In genomic region chr3:54793762-54794161, GRCm38 (mm10) we compare ENCODE assay signal across 14 mouse cellular contexts. TPM values are rescaled to one million over a fixed set of nuclear protein-coding genes. Genes with fewer than 3 reads are reported as not detected.
DNase-seq lines count a peak whose midpoint lies in the region; ATAC-seq and TF ChIP-seq lines count a peak whose summit lies in the region.
"Had no signal": no experiment of that assay in that cellular context is flagged by ENCODE, and none has a peak within 500 bp of the region (broad histone marks: within the 10 kb centered on the region; RNA-seq: fewer than 3 reads in every experiment).

No protein-coding gene starts in this region.

- no peaks in the 10 kb centered on the region for H3K79me2 ChIP-seq in heart, adult 2 months (replicated peaks; ENCODE audit: control insufficient read depth, insufficient read depth, low read length)

- H3K4me1 ChIP-seq in heart, adult 2 months (ENCODE audit: control insufficient read depth, insufficient read depth, low read length) = no peaks in the 10 kb centered on the region
- no peaks in the 10 kb centered on the region for H3K4me1 ChIP-seq in lung, postnatal 0 days (ENCODE audit: insufficient read depth, low read depth, low read length)
- peaks cover 3% of the 10 kb centered on the region; the same call in 1 of the 2 replicates for H3K4me1 ChIP-seq in embryonic facial prominence, embryonic 10.5 days
- H3K4me1 ChIP-seq: intestine, embryonic 15.5 days; liver, embryonic 15.5 days had no signal

- no peak overlapping the region for H3K4me3 ChIP-seq in heart, adult 2 months
- no peak overlapping the region for H3K4me3 ChIP-seq in lung, postnatal 0 days (ENCODE audit: low read depth, low read length)
- H3K4me3 ChIP-seq in embryonic facial prominence, embryonic 10.5 days = no peak overlapping the region
- H3K4me3 ChIP-seq: intestine, embryonic 15.5 days; liver, embryonic 15.5 days had no signal

- TF ChIP-seq EP300 in heart, adult 2 months (IDR thresholded peaks at IDR 0.05; ENCODE audit: insufficient read depth, low read depth, low read length) = no peak
- no peak for TF ChIP-seq EP300 in lung, postnatal 0 days (IDR thresholded peaks at IDR 0.05)

- H3K9me3 ChIP-seq in lung, postnatal 0 days (ENCODE audit: low read length) = no peaks in the 10 kb centered on the region
- peaks cover 9% of the 10 kb centered on the region; the same call in 1 of the 2 replicates for H3K9me3 ChIP-seq in embryonic facial prominence, embryonic 10.5 days
- H3K9me3 ChIP-seq: intestine, embryonic 15.5 days had no signal

- H3K4me2 ChIP-seq in lung, postnatal 0 days (replicated peaks; ENCODE audit: low read depth, low read length) = no peak overlapping the region
- H3K4me2 ChIP-seq: intestine, embryonic 15.5 days; liver, embryonic 15.5 days had no signal

- intact Hi-C loops in heart, adult 2 months (cut with DNase I) = no loop called here

- no peak for DNase-seq in heart, adult 2 months
- no peak for DNase-seq in heart, adult 9 months (ENCODE audit: low spot score in 2 of 2)
- DNase-seq in lung, postnatal 0 days (ENCODE audit: low spot score) = no peak
- DNase-seq in lung, postnatal 10 days = no peak
- DNase-seq in B cell, adult 2 months = peak; percentile 27 to 32
- peak; percentile 38 for DNase-seq in induced T-regulatory cell, adult 2 months (ENCODE audit: low read depth)
- no peak for DNase-seq in embryonic facial prominence, embryonic 10.5 days (ENCODE audit: low spot score)
- DNase-seq: cerebellum, adult 11 months; kidney, postnatal 25 days; right cerebral cortex, postnatal 25 days had no signal

- TF ChIP-seq POLR2A in heart, adult 2 months (IDR thresholded peaks at IDR 0.05; ENCODE audit: insufficient read depth, low read depth, low read length) = no peak

- no peak overlapping the region for H3K9ac ChIP-seq in heart, adult 2 months (ENCODE audit: low read depth, low read length)
- H3K9ac ChIP-seq in lung, postnatal 0 days (replicated peaks; ENCODE audit: low read depth) = no peak overlapping the region
- H3K9ac ChIP-seq: intestine, embryonic 15.5 days; liver, embryonic 15.5 days had no signal

- H3K27ac ChIP-seq in heart, adult 2 months = no peak overlapping the region
- no peak overlapping the region for H3K27ac ChIP-seq in lung, postnatal 0 days (ENCODE audit: low read length)
- H3K27ac ChIP-seq in embryonic facial prominence, embryonic 10.5 days (replicated peaks) = no peak overlapping the region
- H3K27ac ChIP-seq: intestine, embryonic 15.5 days; liver, embryonic 15.5 days had no signal

- ATAC-seq in lung, postnatal 0 days = no peak
- ATAC-seq: intestine, embryonic 15.5 days had no signal

- no peaks in the 10 kb centered on the region; the same call in 1 of the 2 replicates for H3K27me3 ChIP-seq in heart, adult 2 months (ENCODE audit: control insufficient read depth, insufficient read depth, low read length)
- H3K27me3 ChIP-seq in lung, postnatal 0 days (replicated peaks; ENCODE audit: insufficient read depth, low read length) = no peaks in the 10 kb centered on the region
- 0 out of 2 replicates have a peak, but pooled peaks cover 10% of the 10 kb centered on the region for H3K27me3 ChIP-seq in embryonic facial prominence, embryonic 10.5 days (replicated peaks; ENCODE audit: low read depth, poor library complexity, severe bottlenecking)
- H3K27me3 ChIP-seq: intestine, embryonic 15.5 days; liver, embryonic 15.5 days had no signal

- peak; percentile 46 for TF ChIP-seq CTCF in heart, adult 2 months (IDR thresholded peaks at IDR 0.05)
- TF ChIP-seq CTCF in lung, postnatal 0 days (IDR thresholded peaks at IDR 0.05) = peak; percentile 47

- H3K36me3 ChIP-seq in heart, adult 2 months (ENCODE audit: control insufficient read depth, insufficient read depth, low read length) = no peaks in the 10 kb centered on the region
- H3K36me3 ChIP-seq in lung, postnatal 0 days (ENCODE audit: insufficient read depth, low read length) = no peaks in the 10 kb centered on the region
- peaks cover 8% of the 10 kb centered on the region for H3K36me3 ChIP-seq in embryonic facial prominence, embryonic 10.5 days (replicated peaks)
- H3K36me3 ChIP-seq: liver, embryonic 15.5 days had no signal

- 85% methylated on average over 6 of the region's 6 CpGs for WGBS in heart, adult 2 months
- 88% methylated on average over 6 of the region's 6 CpGs for WGBS in lung, postnatal 0 days
- 89% methylated on average over 6 of the region's 6 CpGs for WGBS in embryonic facial prominence, embryonic 10.5 days

RNA-seq across cellular contexts. Expression of gene Rfxap, which starts 13.8 kb away (rescaled TPM):
- total RNA-seq in heart, adult 2 months (2021) = 10 to 100 TPM; 20.5 to 22.3 TPM
- polyA plus RNA-seq in heart, adult 2 months (2012; rRNA removed) = 8.9 and 11.0 TPM in 2 replicates
- 22.4 and 24.9 TPM in 2 replicates for polyA plus RNA-seq in lung, postnatal 0 days (2015; fragmentation: Nextera tagmentation; extraction: Ambion mirVana)
- polyA plus RNA-seq in embryonic facial prominence, embryonic 10.5 days (2016; fragmentation: Nextera tagmentation; extraction: Ambion mirVana) = 31.3 and 33.1 TPM in 2 replicates

RNA-seq across cellular contexts. Expression of gene Smad9, which starts 38.4 kb away (rescaled TPM):
- total RNA-seq in heart, adult 2 months (2021) = 1 to 10 TPM; 1.6 to 3.5 TPM
- 1.0 and 1.5 TPM in 2 replicates for polyA plus RNA-seq in heart, adult 2 months (2012; rRNA removed)
- 1.4 and 1.7 TPM in 2 replicates for polyA plus RNA-seq in lung, postnatal 0 days (2015; fragmentation: Nextera tagmentation; extraction: Ambion mirVana)
- 0.42 and 0.73 TPM in 2 replicates for polyA plus RNA-seq in embryonic facial prominence, embryonic 10.5 days (2016; fragmentation: Nextera tagmentation; extraction: Ambion mirVana)
- total RNA-seq: common myeloid progenitor, adult 5-6 weeks; megakaryocyte progenitor cell, adult 5-6 weeks had no signal

RNA-seq across cellular contexts. Expression of gene Alg5, which starts 58.4 kb away (rescaled TPM):
- total RNA-seq in heart, adult 2 months (2021) = 10 to 100 TPM in 1 of 2 experiments, 1 to 10 TPM in 1; 8.9 to 10.5 TPM
- polyA plus RNA-seq in heart, adult 2 months (2012; rRNA removed) = 6.9 and 10.4 TPM in 2 replicates
- polyA plus RNA-seq in lung, postnatal 0 days (2015; fragmentation: Nextera tagmentation; extraction: Ambion mirVana) = 53.5 and 65.8 TPM in 2 replicates
- 41.0 and 42.1 TPM in 2 replicates for polyA plus RNA-seq in embryonic facial prominence, embryonic 10.5 days (2016; fragmentation: Nextera tagmentation; extraction: Ambion mirVana)

RNA-seq across cellular contexts. Expression of gene Exosc8, which starts 58.6 kb away (rescaled TPM):
- 10 to 100 TPM; 19.0 to 19.7 TPM for total RNA-seq in heart, adult 2 months (2021)
- 10.7 and 19.9 TPM in 2 replicates for polyA plus RNA-seq in heart, adult 2 months (2012; rRNA removed)
- 37.1 and 39.0 TPM in 2 replicates for polyA plus RNA-seq in lung, postnatal 0 days (2015; fragmentation: Nextera tagmentation; extraction: Ambion mirVana)
- 182 and 191 TPM in 2 replicates for polyA plus RNA-seq in embryonic facial prominence, embryonic 10.5 days (2016; fragmentation: Nextera tagmentation; extraction: Ambion mirVana)

Comparison
In these comparisons a context has a peak if more than half of its experiments do, and no peak if none do; other contexts are left out.
1. DNase-seq: peak in B cell, adult 2 months (2 of 2) and induced T-regulatory cell, adult 2 months (single experiment); none in heart, adult 2 months (0 of 2), heart, adult 9 months (0 of 2), lung, postnatal 0 days (single experiment), lung, postnatal 10 days (single experiment) and embryonic facial prominence, embryonic 10.5 days (single experiment).